Mouse (Mus musculus): ENCODE measurements around the gene Klhl42. TPM values are rescaled to one million over a fixed set of nuclear protein-coding genes. Genes with fewer than 3 reads are reported as not detected.

Klhl42 gene
- polyA plus RNA-seq (2017; shearing (Covaris generic)) = 16.3 TPM

GRCm38 (mm10) chr6:147091136-147092120 is at the start of gene Klhl42:
Gene Klhl42, plus strand, starts transcription at chr6:147091379.

GRCm38 (mm10) chr6:147042291-147043290 is 48.6 kb upstream of the Klhl42 start, which contains the start of gene Mrps35:
Gene Mrps35, plus strand, starts transcription at chr6:147042764.

GRCm38 (mm10) chr6:147086594-147087225 is 4.5 kb upstream of the Klhl42 start, which contains the start of gene Mansc4:
Gene Mansc4, minus strand, starts transcription at chr6:147087032.

Other genes with a start within 250 kb of the Klhl42 start
- not detected for gene Smco2, start 241.3 kb upstream of the Klhl42 start, polyA plus RNA-seq (2017; shearing (Covaris generic))
- gene Ppfibp1, start 202.9 kb upstream of the Klhl42 start, polyA plus RNA-seq (2017; shearing (Covaris generic)) = 8.1 TPM
- gene 1700034J05Rik, start 137.0 kb upstream of the Klhl42 start, polyA plus RNA-seq (2017; shearing (Covaris generic)) = not detected
- gene Rep15, start 58.8 kb upstream of the Klhl42 start, polyA plus RNA-seq (2017; shearing (Covaris generic)) = 0.25 TPM
- 109 TPM for gene Mrps35, start 48.6 kb upstream of the Klhl42 start, polyA plus RNA-seq (2017; shearing (Covaris generic))
- 0.31 TPM for gene Mansc4, start 4.3 kb upstream of the Klhl42 start, polyA plus RNA-seq (2017; shearing (Covaris generic))
- not detected for gene Pthlh, start 172.8 kb downstream of the Klhl42 start, polyA plus RNA-seq (2017; shearing (Covaris generic))